Mouse (Mus musculus) T-helper 2 cell (primary cell): ENCODE results near the gene Kif1bp.
"Not testable (repeated sequence)": the region's sequence is repeated elsewhere in the genome, so short reads cannot be mapped to it uniquely, and the experiment has no call there.

Source experiments
- in situ Hi-C: fragments of 300-600 bp; cut with MboI, MseI; formaldehyde crosslinking; loops from one replicate; pipeline ENCODE4 v1.15.1; 2025; ENCODE audit warnings: high pct_unique_total_duplicates

Kif1bp gene

DNA sequence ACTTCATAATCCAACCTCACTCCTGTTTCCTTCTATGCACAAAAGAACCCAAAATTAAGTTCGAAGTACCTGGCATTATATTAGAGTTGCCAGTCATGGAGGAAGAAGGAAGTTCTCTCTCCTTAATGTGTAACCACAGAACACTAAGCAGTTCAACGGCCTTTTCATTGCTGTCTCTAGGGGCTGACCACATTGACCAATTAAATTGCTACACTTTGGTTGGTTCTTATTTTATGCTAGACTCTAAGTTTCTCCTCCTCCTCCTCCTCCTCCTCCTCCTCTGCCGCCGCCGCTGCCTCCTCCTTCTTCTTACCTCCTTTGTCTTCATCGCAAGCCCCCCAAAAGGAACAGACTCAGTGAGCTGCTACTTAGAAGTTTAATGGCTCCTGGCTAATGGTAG is 66.7 kb downstream of the Kif1bp start:
- in situ Hi-C loops: no loop called here

DNA sequence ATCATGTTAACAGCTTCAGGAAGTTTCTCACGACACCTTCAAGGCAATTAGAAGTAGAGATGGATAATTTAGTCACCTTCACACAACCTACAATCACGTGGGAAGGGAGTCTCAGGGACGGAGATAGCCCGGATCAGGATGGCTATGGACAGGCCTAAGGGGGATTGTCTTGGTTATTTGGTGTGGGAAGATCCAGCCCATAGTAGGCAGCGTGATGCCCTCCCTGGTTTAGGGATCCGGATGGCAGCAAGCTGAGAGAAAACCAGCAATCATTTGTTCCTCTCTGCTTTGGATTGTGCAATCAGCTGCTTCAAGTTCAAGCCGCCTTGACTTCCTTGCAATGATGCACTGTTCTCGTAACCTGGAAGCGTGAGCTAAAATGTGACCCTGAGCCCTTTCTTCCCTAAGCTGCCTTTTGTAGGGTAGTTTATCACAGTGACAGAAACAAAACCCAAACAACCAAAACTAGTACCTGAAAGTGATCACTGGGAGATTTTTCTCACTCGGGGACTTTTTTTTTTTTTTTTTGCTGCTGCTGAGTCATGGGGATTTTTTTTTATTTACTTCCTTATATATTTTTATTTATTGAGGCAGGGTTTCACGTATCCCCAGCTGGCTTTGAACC is 69.1 kb downstream of the Kif1bp start:
- in situ Hi-C loops: loop anchor here (5.0 kb wide), 1 partner anchor 33 kb away; no protein-coding TSS in a partner anchor

DNA sequence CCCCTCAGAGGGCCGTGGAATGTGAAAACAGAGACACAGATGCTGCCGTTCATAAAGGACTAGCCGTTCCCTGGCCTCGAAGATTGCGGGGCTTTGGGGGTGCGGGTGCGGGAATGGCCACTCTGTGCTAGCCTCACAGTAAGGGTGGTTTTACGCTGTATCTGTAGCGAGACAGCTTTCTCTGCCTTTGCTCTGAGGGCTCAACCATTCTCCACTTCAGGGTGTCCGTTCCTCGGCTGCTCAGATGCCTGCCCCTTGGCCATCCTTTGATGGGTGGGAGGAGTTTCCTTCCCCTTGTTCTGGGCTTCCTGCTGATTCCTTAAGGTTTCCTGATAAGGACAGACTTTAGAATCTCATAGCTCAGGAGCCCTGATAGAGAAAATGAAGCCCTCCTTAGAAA is 69.8 kb downstream of the Kif1bp start:
- in situ Hi-C loops: loop anchor here (5.0 kb wide), 1 partner anchor 34 kb away; no protein-coding TSS in a partner anchor

DNA sequence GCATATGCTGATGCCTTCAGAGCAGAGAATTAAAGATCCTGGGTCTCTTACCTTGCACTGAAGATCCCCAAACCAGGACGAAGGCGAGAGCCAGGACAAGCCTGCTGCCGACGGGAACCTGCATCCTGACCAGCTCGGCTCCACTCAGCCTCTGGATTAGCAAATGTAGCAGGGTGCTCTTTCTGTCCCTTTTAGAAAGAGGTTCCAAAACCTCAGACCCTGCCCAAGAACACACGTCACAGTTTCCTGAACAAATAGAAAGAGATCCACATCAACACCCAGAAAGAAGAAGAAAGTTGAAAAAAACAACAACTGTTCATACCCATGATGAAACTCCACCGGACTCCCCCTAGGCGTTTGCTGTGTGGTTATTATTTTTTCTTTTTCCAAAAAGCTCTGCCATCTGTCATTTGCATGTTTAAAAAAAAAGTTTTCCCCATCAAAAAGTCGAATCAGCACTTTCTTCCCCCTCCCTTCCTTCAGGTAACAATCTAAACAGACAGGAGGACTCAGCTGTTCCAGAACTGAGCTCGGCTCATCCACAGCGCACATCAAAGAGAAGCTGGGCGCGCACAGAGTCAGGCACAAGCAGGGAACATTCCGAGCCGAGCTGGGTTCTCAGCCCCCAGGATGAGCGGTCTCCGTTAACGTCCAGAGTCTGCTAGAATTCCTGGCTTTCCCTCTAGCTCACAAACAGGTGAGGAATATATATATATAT is 70.5 kb downstream of the Kif1bp start:
- in situ Hi-C loops: loop anchor here (5.0 kb wide), 1 partner anchor 35 kb away; no protein-coding TSS in a partner anchor

DNA sequence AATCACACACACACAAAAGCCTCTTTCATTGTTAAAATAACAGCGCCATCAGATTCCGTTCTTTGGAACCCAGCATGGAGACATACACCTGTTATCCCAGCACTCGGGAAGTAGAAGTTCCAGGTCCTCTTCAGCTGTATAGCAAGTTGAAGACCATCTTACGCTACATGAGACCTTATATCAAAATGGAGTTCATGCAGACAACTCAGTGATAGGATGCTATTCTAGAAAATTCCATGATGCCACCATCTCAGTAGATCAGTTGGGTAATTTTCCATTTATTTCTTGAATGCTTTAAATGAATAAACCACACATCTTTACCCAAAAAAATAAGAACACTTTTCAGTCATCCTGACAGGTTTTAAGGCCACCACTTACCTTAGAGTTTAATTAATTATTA is 71.2 kb downstream of the Kif1bp start:
- in situ Hi-C loops: loop anchor here (5.0 kb wide), 1 partner anchor 35 kb away; no protein-coding TSS in a partner anchor

DNA sequence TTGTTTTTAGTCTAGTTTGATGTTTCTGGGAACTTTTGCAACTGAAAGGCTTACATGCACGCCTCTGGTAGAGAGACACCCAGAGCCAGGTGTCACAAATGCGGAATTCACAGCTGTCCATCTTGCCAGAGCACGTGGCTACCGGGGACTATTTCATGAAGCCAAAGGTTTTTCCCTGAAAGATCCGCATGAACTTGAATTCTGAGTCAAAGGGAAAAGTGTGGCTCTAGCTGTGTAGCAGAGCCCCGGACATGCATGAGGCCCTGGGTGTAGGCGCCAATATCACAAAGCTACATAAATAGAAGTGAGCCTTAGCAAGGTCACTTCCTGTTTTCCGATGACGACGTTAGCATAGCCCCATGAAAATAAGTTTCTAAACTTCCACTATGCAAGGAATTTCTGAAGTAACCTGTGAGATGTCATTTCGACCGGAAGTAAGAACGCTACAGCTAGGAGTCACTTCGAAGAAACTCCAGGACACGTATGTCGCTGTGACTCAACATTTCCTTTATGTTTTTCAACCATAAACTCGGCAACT is 72.2 kb downstream of the Kif1bp start:
- in situ Hi-C loops: loop anchor here (5.0 kb wide), 1 partner anchor 36 kb away; no protein-coding TSS in a partner anchor

- in situ Hi-C loops: loop anchor here (5.0 kb wide), 1 partner anchor 37 kb away; no protein-coding TSS in a partner anchor
These were observed 72.9 kb downstream of the Kif1bp start for GRCm38 (mm10) chr10:62505224-62505983.

GRCm38 (mm10) chr10:62503836-62504628 is 74.2 kb downstream of the Kif1bp start:
- in situ Hi-C loops: no loop called here

GRCm38 (mm10) chr10:62503353-62503752 is 74.9 kb downstream of the Kif1bp start:
- in situ Hi-C loops: no loop called here

GRCm38 (mm10) chr10:62501951-62502350 is 76.3 kb downstream of the Kif1bp start:
- in situ Hi-C loops: no loop called here

GRCm38 (mm10) chr10:62500916-62501615 is 77.2 kb downstream of the Kif1bp start:
- in situ Hi-C loops: no loop called here

DNA sequence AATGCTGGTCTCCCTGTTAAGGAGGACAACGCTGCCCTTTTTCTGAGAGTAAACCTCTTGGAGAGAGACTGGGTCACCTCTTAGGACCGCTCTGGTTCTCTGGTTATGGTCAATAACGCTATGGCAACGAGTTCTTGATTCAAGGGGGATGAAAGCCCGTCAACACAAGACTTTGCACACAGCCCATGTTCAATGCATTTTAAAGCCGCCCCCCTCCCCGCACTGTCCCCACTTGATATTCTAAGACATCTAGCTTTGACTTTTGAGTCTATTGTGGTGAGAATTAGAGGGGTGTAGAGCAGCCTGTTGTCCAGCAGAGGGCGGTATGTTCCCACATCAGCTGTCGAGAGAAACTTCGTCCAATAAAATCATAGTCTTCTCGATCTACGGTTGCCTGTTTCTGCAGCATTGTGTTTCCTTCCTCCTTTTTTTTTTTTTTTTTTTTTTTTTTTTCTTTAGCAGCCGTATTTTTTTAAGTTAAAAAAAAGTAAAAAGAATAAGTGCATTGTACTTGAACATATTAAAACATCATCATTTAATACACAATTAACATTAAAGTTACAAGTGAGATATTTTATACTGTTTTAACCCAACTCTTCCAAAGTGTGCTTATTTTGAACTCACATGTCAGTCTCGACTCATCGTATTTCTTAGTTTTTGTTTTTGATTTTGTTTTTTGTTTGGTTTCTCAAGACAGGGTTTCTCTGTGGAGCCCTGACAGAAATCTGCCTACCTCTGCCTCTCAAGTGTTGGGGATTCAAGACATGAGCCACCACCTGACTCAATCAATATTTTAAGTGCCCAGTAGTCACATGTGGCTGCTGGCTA is 78.0 kb downstream of the Kif1bp start:
- in situ Hi-C loops: no loop called here

GRCm38 (mm10) chr10:62491681-62492080 is 86.6 kb downstream of the Kif1bp start:
- in situ Hi-C loops: not testable (repeated sequence)
